Mouse (Mus musculus): ENCODE data around the gene Srrm2. TPM values are rescaled to one million over a fixed set of nuclear protein-coding genes. Genes with fewer than 3 reads are reported as not detected.
A peak's percentile ranks its signal among the peaks of the same experiment; 100 is the strongest.

The Srrm2 gene
- polyA plus RNA-seq, 2 experiments: 107 to 136 TPM

GRCm38 (mm10) chr17:23836006-23836575, 45.8 kb downstream of the Srrm2 start, which contains the start of gene Prss33:
Gene Prss33 (minus strand): TSS chr17:23836056.
- no peaks in the 10 kb centered on the region for H3K36me3 ChIP-seq (replicated peaks; ENCODE audit: control insufficient read depth, insufficient read depth, low read depth)
- H3K9me3 ChIP-seq (ENCODE audit: control insufficient read depth, low read length): no peaks in the 10 kb centered on the region
- ATAC-seq (ENCODE audit: insufficient read depth) (no peak), DNase-seq (ENCODE audit: low read depth in 3 of 3, low spot score in 3 of 3) (no peak)
- 64% methylated on average over 8 of the region's 8 CpGs for WGBS (ENCODE audit: insufficient replicate concordance)
- no peak for TF ChIP-seq CTCF (IDR thresholded peaks at IDR 0.05; ENCODE audit: low read depth)
- no peak for TF ChIP-seq EP300 (IDR thresholded peaks at IDR 0.05; ENCODE audit: low read depth)
- no peak within 1 kb of the TSS for H3K4me2 ChIP-seq (ENCODE audit: low read depth)
- H3K27me3 ChIP-seq (ENCODE audit: control insufficient read depth, insufficient read depth, low read length): peaks cover 2% of the 10 kb centered on the region; the same call in 1 of the 2 replicates
- no peaks in the 10 kb centered on the region for H3K4me1 ChIP-seq (replicated peaks; ENCODE audit: control insufficient read depth in 2 of 2, insufficient read depth in 2 of 2, low read length in 1 of 2)
- no peak within 1 kb of the TSS for H3K27ac ChIP-seq
- H3K4me3 ChIP-seq (ENCODE audit: insufficient read depth in 1 of 2, low read depth in 2 of 2, low read length in 2 of 2): no peak within 1 kb of the TSS
- H3K9ac ChIP-seq (replicated peaks): no peak within 1 kb of the TSS

DNA sequence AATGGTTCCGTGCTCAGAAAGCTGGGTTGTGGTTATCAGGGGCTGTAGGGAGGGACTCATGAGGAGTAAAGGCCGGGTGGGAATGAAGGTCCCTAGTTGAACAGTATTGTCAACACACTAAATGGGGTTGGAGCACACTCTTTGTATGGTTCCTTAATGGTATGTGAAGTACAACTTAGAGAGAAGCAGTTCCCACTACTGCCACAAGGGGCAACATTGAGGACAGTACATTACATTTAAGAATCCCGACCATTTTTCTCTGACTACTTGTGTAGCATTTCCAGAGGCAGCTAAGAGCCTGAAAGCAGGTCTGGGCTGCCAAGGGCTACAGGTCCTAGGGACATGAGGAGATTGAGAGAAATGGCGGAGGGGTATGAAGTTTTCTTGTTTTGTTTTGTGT, 50.8 kb downstream of the Srrm2 start:
- H3K4me1 ChIP-seq (replicated peaks; ENCODE audit: control insufficient read depth in 2 of 2, insufficient read depth in 2 of 2, low read length in 1 of 2): no peaks in the 10 kb centered on the region

GRCm38 (mm10) chr17:23843141-23843811, 52.9 kb downstream of the Srrm2 start:
- Histone ChIP-seq H3K4me2 (ENCODE audit: low read depth) (peak overlapping the region; percentile 48), H3K27ac (no peak overlapping the region), H3K4me1 (replicated peaks; ENCODE audit: control insufficient read depth in 2 of 2, insufficient read depth in 2 of 2, low read length in 1 of 2) (no peaks in the 10 kb centered on the region), H3K9me3 (ENCODE audit: control insufficient read depth, low read length) (no peaks in the 10 kb centered on the region), H3K27me3 (ENCODE audit: control insufficient read depth, insufficient read depth, low read length) (no peaks in the 10 kb centered on the region), H3K36me3 (replicated peaks; ENCODE audit: control insufficient read depth, insufficient read depth, low read depth) (no peaks in the 10 kb centered on the region), H3K4me3 (ENCODE audit: insufficient read depth in 1 of 2, low read depth in 2 of 2, low read length in 2 of 2) (no peak overlapping the region), H3K9ac (replicated peaks) (no peak overlapping the region)
- TF ChIP-seq EP300 (IDR thresholded peaks at IDR 0.05; ENCODE audit: low read depth) (no peak), CTCF (IDR thresholded peaks at IDR 0.05; ENCODE audit: low read depth) (peak; percentile 49)
- ATAC-seq (ENCODE audit: insufficient read depth): no peak; the same call in 1 of the 2 replicates
- peak in 1 of 3 experiments; percentile 24 for DNase-seq (ENCODE audit: low read depth in 3 of 3, low spot score in 3 of 3)
- WGBS (ENCODE audit: insufficient replicate concordance): 51% methylated on average over 23 of the region's 23 CpGs

More for the DNA sequence above, 50.8 kb downstream of the Srrm2 start:
- Histone ChIP-seq H3K9me3 (ENCODE audit: control insufficient read depth, low read length) (no peaks in the 10 kb centered on the region), H3K27me3 (ENCODE audit: control insufficient read depth, insufficient read depth, low read length) (no peaks in the 10 kb centered on the region), H3K4me3 (ENCODE audit: insufficient read depth in 1 of 2, low read depth in 2 of 2, low read length in 2 of 2) (no peak overlapping the region), H3K36me3 (replicated peaks; ENCODE audit: control insufficient read depth, insufficient read depth, low read depth) (no peaks in the 10 kb centered on the region), H3K4me2 (ENCODE audit: low read depth) (no peak overlapping the region), H3K9ac (replicated peaks) (no peak overlapping the region), H3K27ac (no peak overlapping the region)
- ATAC-seq (ENCODE audit: insufficient read depth) (no peak), DNase-seq (ENCODE audit: low read depth in 3 of 3, low spot score in 3 of 3) (peak; percentile 40 to 49 (median 46))
- 19% methylated on average over 4 of the region's 4 CpGs for WGBS (ENCODE audit: insufficient replicate concordance)
- no peak for TF ChIP-seq EP300 (IDR thresholded peaks at IDR 0.05; ENCODE audit: low read depth)
- TF ChIP-seq CTCF (IDR thresholded peaks at IDR 0.05; ENCODE audit: low read depth): peak; percentile 82

GRCm38 (mm10) chr17:23843812-23844273, 53.5 kb downstream of the Srrm2 start, which contains the start of the genes Prss32 and Prss41:
Gene Prss32 (plus strand): TSS chr17:23843855.
Gene Prss41 (minus strand): TSS chr17:23844172.
- Histone ChIP-seq H3K27ac (no peak within 1 kb of the TSS), H3K4me2 (ENCODE audit: low read depth) (peak within 1 kb of the TSS; percentile 48), H3K4me1 (replicated peaks; ENCODE audit: control insufficient read depth in 2 of 2, insufficient read depth in 2 of 2, low read length in 1 of 2) (no peaks in the 10 kb centered on the region), H3K27me3 (ENCODE audit: control insufficient read depth, insufficient read depth, low read length) (no peaks in the 10 kb centered on the region), H3K9me3 (ENCODE audit: control insufficient read depth, low read length) (no peaks in the 10 kb centered on the region), H3K9ac (replicated peaks) (no peak within 1 kb of the TSS), H3K4me3 (ENCODE audit: insufficient read depth in 1 of 2, low read depth in 2 of 2, low read length in 2 of 2) (peak within 1 kb of the TSS; percentile 1 to 22; a peak in 1 of 4 replicates), H3K36me3 (replicated peaks; ENCODE audit: control insufficient read depth, insufficient read depth, low read depth) (no peaks in the 10 kb centered on the region)
- TF ChIP-seq EP300 (IDR thresholded peaks at IDR 0.05; ENCODE audit: low read depth) (no peak), CTCF (IDR thresholded peaks at IDR 0.05; ENCODE audit: low read depth) (peak; percentile 93)
- 19% methylated on average over 19 of the region's 19 CpGs for WGBS (ENCODE audit: insufficient replicate concordance)
- DNase-seq (ENCODE audit: low read depth in 3 of 3, low spot score in 3 of 3) (peak in 2 of 3 experiments; percentile 53 to 55), ATAC-seq (ENCODE audit: insufficient read depth) (peak; percentile 37; the same call in 1 of the 2 replicates)

GRCm38 (mm10) chr17:23850028-23850427, 59.7 kb downstream of the Srrm2 start:
- no peak for DNase-seq (ENCODE audit: low read depth in 3 of 3, low spot score in 3 of 3)
- no peak overlapping the region for H3K4me2 ChIP-seq (ENCODE audit: low read depth)
- H3K4me3 ChIP-seq (ENCODE audit: insufficient read depth in 1 of 2, low read depth in 2 of 2, low read length in 2 of 2): no peak overlapping the region
- no peaks in the 10 kb centered on the region for H3K9me3 ChIP-seq (ENCODE audit: control insufficient read depth, low read length)
- H3K36me3 ChIP-seq (replicated peaks; ENCODE audit: control insufficient read depth, insufficient read depth, low read depth): no peaks in the 10 kb centered on the region
- 43% methylated on average over 2 of the region's 2 CpGs for WGBS (ENCODE audit: insufficient replicate concordance)
- no peak for ATAC-seq (ENCODE audit: insufficient read depth)
- TF ChIP-seq EP300 (IDR thresholded peaks at IDR 0.05; ENCODE audit: low read depth) (no peak), CTCF (IDR thresholded peaks at IDR 0.05; ENCODE audit: low read depth) (0 out of 2 replicates have a peak, but pooled peaks have one; percentile 14)
- no peaks in the 10 kb centered on the region for H3K4me1 ChIP-seq (replicated peaks; ENCODE audit: control insufficient read depth in 2 of 2, insufficient read depth in 2 of 2, low read length in 1 of 2)
- H3K27ac ChIP-seq: no peak overlapping the region
- H3K9ac ChIP-seq (replicated peaks): no peak overlapping the region
- no peaks in the 10 kb centered on the region for H3K27me3 ChIP-seq (ENCODE audit: control insufficient read depth, insufficient read depth, low read length)

Data from liver, embryonic 14.5 days (tissue).